Mouse (Mus musculus) liver, embryonic 11.5 days (tissue): ENCODE measurements around the gene Cluh. TPM values are rescaled to one million over a fixed set of nuclear protein-coding genes. Genes with fewer than 3 reads are reported as not detected.

Experiments used
- polyA plus RNA-seq: library from polyadenylated mRNA; unstranded; fragments of >200 nt; fragmentation: Nextera tagmentation; extraction: Ambion mirVana; gene quantifications from 2 replicates; pipeline ENCODE4 v1.2.1, GENCODE M21; 2014

Cluh gene
- polyA plus RNA-seq, 1 experiment from 2014 or later: 60.9 TPM

Other genes starting within 250 kb of the Cluh start
- gene Rap1gap2, start 38.6 kb upstream of the Cluh start, polyA plus RNA-seq: 2.1 TPM in 2 replicates
- 5.3 and 5.5 TPM in 2 replicates for gene Ccdc92b, start 29.9 kb upstream of the Cluh start, polyA plus RNA-seq
- gene Pafah1b1, start 75.2 kb downstream of the Cluh start, polyA plus RNA-seq: 59.3 and 69.4 TPM in 2 replicates
- gene Mettl16, start 121.3 kb downstream of the Cluh start, polyA plus RNA-seq: 57.7 and 63.0 TPM in 2 replicates
- 3.5 and 3.9 TPM in 2 replicates for gene Mnt, start 181.4 kb downstream of the Cluh start, polyA plus RNA-seq
- gene Sgsm2, start 247.6 kb downstream of the Cluh start, polyA plus RNA-seq: 4.2 TPM in 2 replicates
- gene Tsr1, start 248.6 kb downstream of the Cluh start, polyA plus RNA-seq: 72.4 and 81.3 TPM in 2 replicates